Mouse (Mus musculus) heart, postnatal 0 days (tissue): ENCODE measurements around the gene Ltv1.

Experiments used
- CTCF ChIP-seq: IDR thresholded peaks from 2 replicates; pipeline ENCODE4 v1.5.1; 2016; ENCODE audit warnings: antibody characterized with exemption, control low read depth, low read depth
- EP300 ChIP-seq: IDR thresholded peaks from 2 replicates; pipeline ENCODE4 v1.6.1; 2016; ENCODE audit warnings: antibody characterized with exemption, low read depth

GRCm38 (mm10) chr10:13234503-13234902 is 41.5 kb upstream of the Ltv1 start:
- TF ChIP-seq CTCF (no peak), EP300 (no peak)
